Mouse (Mus musculus) adrenal gland, postnatal 4 days (tissue): ENCODE data around the gene Fgfr2. TPM values are rescaled to one million over a fixed set of nuclear protein-coding genes. Genes with fewer than 3 reads are reported as not detected.

Source experiments
- DNase-seq, 2 experiments: peaks; one replicate each; pipeline ENCODE4 v3.0.0; 2021 to 2022; ENCODE audit warnings: low spot score in 2 of 2, mixed read lengths in 2 of 2
- total RNA-seq, 2 experiments: library from RNA; stranded (reverse); gene quantifications; 2 replicates each; pipeline ENCODE4 v1.2.3; 2021

Fgfr2 gene
- total RNA-seq, 2 experiments from 2014 or later = 205 to 210 TPM

GRCm38 (mm10) chr7:132356881-132357840 is 766.0 kb downstream of the Fgfr2 start:
- DNase-seq = no peak

- DNase-seq = no peak
Measured at GRCm38 (mm10) chr7:132356185-132356584, 767.0 kb downstream of the Fgfr2 start.

- no peak for DNase-seq
Measured at GRCm38 (mm10) chr7:132355767-132356166, 767.4 kb downstream of the Fgfr2 start.

- DNase-seq = no peak
Measured at GRCm38 (mm10) chr7:132349075-132349572, 774.0 kb downstream of the Fgfr2 start.

- no peak for DNase-seq
Measured at GRCm38 (mm10) chr7:132347273-132348045, 775.7 kb downstream of the Fgfr2 start.

GRCm38 (mm10) chr7:132345526-132346070 is 777.6 kb downstream of the Fgfr2 start:
- DNase-seq = no peak

GRCm38 (mm10) chr7:132344606-132345005 is 778.5 kb downstream of the Fgfr2 start:
- no peak for DNase-seq

GRCm38 (mm10) chr7:132343900-132344299 is 779.2 kb downstream of the Fgfr2 start:
- DNase-seq = no peak

- DNase-seq = no peak
Measured at GRCm38 (mm10) chr7:132343146-132343545, 780.0 kb downstream of the Fgfr2 start.

- DNase-seq = no peak
Measured at GRCm38 (mm10) chr7:132339041-132339839, 783.9 kb downstream of the Fgfr2 start.

GRCm38 (mm10) chr7:132338350-132338749 is 784.8 kb downstream of the Fgfr2 start:
- no peak for DNase-seq

GRCm38 (mm10) chr7:132337268-132337917 is 785.8 kb downstream of the Fgfr2 start:
- DNase-seq = no peak

GRCm38 (mm10) chr7:132336781-132337180 is 786.4 kb downstream of the Fgfr2 start:
- DNase-seq = no peak

- DNase-seq = no peak
Measured at GRCm38 (mm10) chr7:132335367-132335766, 787.8 kb downstream of the Fgfr2 start.

GRCm38 (mm10) chr7:132333078-132333477 is 790.1 kb downstream of the Fgfr2 start:
- no peak for DNase-seq

GRCm38 (mm10) chr7:132332176-132332575 is 791.0 kb downstream of the Fgfr2 start:
- no peak for DNase-seq

GRCm38 (mm10) chr7:132330179-132330578 is 793.0 kb downstream of the Fgfr2 start:
- no peak for DNase-seq

- no peak for DNase-seq
Measured at GRCm38 (mm10) chr7:132328648-132329047, 794.5 kb downstream of the Fgfr2 start.

GRCm38 (mm10) chr7:132325549-132326331 is 797.4 kb downstream of the Fgfr2 start:
- DNase-seq = peak; percentile 47 to 66
